Mouse (Mus musculus): ENCODE measurements around the gene Gan.

DNA sequence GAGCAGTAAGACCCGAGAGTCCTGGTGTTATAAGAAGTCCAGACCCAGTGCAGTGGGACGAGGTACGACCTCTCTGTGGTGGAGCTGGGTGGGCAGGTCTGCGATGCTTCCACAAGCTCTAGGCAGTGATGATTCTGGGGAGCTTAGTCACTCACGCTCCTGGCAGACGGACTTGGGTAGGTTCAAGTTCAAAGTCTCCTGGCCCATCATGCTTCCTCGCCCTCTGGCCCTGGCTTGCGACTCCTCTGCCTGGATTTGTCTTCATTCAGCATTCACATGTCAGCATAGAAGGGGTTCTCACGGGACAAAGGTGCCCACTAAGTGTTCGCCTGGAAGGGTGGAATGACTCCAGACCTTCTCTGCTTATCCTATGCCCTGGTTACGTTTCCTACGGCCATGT, 68.4 kb downstream of the Gan start:
- TF ChIP-seq CTCF (IDR thresholded peaks at IDR 0.05; ENCODE audit: low read depth) (no peak), EP300 (IDR thresholded peaks at IDR 0.05; ENCODE audit: low read depth) (no peak)
